Mouse (Mus musculus): ENCODE measurements around the gene Gpr108.

DNA sequence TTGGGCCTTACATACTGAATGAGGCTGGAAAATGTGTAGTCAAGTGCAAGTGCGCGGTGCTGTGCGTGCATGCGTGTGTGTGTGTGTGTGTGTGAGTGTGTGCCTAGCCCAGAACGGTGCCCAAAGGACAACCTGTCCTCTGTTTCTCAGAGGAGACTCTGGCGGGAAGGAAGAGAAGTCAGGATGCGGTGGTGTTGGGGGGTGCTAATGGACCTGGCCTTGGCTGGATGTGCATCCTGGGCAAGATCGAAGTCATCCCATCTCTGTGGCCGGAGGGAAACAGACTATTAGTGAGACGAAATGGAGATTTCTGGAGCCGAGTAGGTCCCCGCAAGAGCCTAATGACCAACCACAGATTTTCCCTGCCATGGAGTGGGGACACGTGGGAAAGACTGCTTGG lies 525 bp upstream of the Gpr108 start:
- TF ChIP-seq CTCF (conservative IDR thresholded peaks at IDR 0.05; ENCODE audit: low read length) (no peak), NANOG (IDR thresholded peaks at IDR 0.05; ENCODE audit: borderline replicate concordance, low read length) (no peak), POU5F1 (IDR thresholded peaks at IDR 0.05; ENCODE audit: borderline replicate concordance, low read length) (no peak)

Measured in E14TG2a.4 (cell line).